Mouse (Mus musculus): ENCODE data around the gene Elmsan1. TPM values are rescaled to one million over a fixed set of nuclear protein-coding genes. Genes with fewer than 3 reads are reported as not detected.
"Not testable (repeated sequence)": the region's sequence is repeated elsewhere in the genome, so short reads cannot be mapped to it uniquely, and the experiment has no call there.

Gene Elmsan1
- polyA plus RNA-seq, 1 experiment from 2014 or later = 7.4 TPM

DNA sequence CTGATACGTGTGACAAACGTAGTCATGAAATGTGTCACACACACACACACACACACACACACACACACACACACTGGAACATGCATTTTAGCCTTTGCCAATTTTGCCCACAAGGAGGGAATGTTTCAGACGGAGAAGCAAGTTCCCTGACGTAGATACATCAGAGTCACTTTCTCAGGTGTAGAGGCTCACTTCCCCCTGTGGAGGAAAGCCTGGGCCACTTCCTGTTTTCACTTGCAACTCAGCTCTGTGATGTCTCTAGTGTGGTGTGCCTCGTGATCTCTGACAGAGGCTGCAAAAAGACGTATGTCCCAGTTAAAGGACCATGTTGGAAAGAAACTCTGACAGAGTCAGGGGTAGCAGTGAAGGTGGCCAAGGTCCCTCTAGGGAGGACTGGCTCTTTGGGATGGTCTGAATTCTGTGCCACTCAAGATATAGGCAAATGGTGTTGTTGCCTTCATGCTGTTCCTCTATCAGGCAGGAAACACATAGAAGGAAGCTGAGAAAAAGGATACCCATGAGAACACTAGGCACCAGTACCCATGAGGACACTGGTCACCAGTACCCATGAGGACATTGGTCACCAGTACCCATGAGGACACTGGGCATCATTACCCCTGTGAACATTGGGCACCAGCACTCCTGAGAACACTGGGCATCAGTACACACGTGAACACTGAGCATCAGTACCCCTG is 24.5 kb upstream of the Elmsan1 start:
- no peak overlapping the region for H3K4me3 ChIP-seq (ENCODE audit: control insufficient read depth in 1 of 2, insufficient read depth in 1 of 2, low read depth in 1 of 2, low read length in 2 of 2)
- WGBS = 72% methylated on average over 7 of the region's 7 CpGs
- no peaks in the 10 kb centered on the region for H3K36me3 ChIP-seq (ENCODE audit: control insufficient read depth, insufficient read depth, low read length)
- no peak overlapping the region for H3K9ac ChIP-seq (ENCODE audit: low read length)
- peaks cover 0 to 4% of the 10 kb centered on the region in 2 experiments; a peak in 1 of 4 replicates for H3K4me1 ChIP-seq (ENCODE audit: control insufficient read depth in 2 of 2, insufficient read depth in 2 of 2, low read length in 2 of 2)
- no peak for ATAC-seq (ENCODE audit: insufficient number of reproducible peaks, insufficient read depth, low FRiP score, low read depth)
- no peaks in the 10 kb centered on the region for H3K27me3 ChIP-seq (ENCODE audit: control insufficient read depth, insufficient read depth, low read length)
- H3K27ac ChIP-seq (replicated peaks in 1 of 2; ENCODE audit: control insufficient read depth in 1 of 2, insufficient read depth in 1 of 2, low read depth in 2 of 2, low read length in 2 of 2) = no peak overlapping the region
- H3K9me3 ChIP-seq (ENCODE audit: control insufficient read depth, low read length) = no peaks in the 10 kb centered on the region
- no peak overlapping the region for H3K4me2 ChIP-seq (ENCODE audit: low read length)

GRCm38 (mm10) chr12:84237036-84237435 is 18.4 kb upstream of the Elmsan1 start:
- not testable (repeated sequence) for H3K36me3 ChIP-seq (ENCODE audit: control insufficient read depth, insufficient read depth, low read length); H3K27me3 ChIP-seq (ENCODE audit: control insufficient read depth, insufficient read depth, low read length); H3K27ac ChIP-seq (replicated peaks in 1 of 2; ENCODE audit: control insufficient read depth in 1 of 2, insufficient read depth in 1 of 2, low read depth in 2 of 2, low read length in 2 of 2); H3K4me3 ChIP-seq (ENCODE audit: control insufficient read depth in 1 of 2, insufficient read depth in 1 of 2, low read depth in 1 of 2, low read length in 2 of 2); H3K4me1 ChIP-seq (ENCODE audit: control insufficient read depth in 2 of 2, insufficient read depth in 2 of 2, low read length in 2 of 2); H3K9me3 ChIP-seq (ENCODE audit: control insufficient read depth, low read length); ATAC-seq (ENCODE audit: insufficient number of reproducible peaks, insufficient read depth, low FRiP score, low read depth); H3K9ac ChIP-seq (ENCODE audit: low read length); H3K4me2 ChIP-seq (ENCODE audit: low read length)
- WGBS = 89% methylated on average over 5 of the region's 5 CpGs

DNA sequence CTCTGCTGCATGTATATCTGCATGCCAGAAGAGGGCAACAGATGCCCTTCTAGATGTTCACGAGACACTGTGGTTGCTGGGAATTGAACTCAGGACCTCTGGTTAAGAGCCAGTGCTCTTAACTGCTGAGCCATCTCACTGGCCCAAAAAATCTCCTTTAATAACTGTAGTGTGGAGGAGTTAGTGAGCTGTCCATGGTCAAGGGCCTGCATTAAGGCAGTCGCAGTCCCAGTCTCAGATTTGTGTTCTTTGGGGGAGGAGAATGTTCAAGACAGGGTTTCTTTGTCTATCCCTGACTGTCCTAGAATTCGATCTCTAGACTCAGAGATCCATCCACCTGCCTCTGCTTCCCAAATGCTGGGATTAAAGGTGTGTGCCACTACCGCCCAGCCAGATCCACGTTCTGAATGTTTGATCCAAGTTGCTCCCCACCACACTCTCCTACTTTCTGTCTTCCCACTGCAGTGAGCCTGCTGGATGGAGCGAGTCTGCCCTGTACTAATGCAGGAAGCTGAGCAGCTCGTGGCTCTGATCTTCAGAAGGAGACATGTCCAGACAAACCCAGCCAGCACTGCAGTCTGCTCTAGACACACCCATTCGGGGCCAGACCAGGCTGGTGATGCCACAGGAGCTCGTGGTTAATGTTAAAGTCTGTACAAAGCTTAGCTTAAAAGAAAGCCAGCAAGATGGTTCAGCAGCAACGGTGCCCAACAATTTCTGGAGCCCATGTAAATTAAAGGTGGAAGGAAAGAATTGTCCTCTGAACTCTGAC is 17.5 kb upstream of the Elmsan1 start:
- Histone ChIP-seq H3K9ac (ENCODE audit: low read length) (no peak overlapping the region), H3K27me3 (ENCODE audit: control insufficient read depth, insufficient read depth, low read length) (no peaks in the 10 kb centered on the region), H3K4me3 (ENCODE audit: control insufficient read depth in 1 of 2, insufficient read depth in 1 of 2, low read depth in 1 of 2, low read length in 2 of 2) (no peak overlapping the region), H3K36me3 (ENCODE audit: control insufficient read depth, insufficient read depth, low read length) (no peaks in the 10 kb centered on the region), H3K4me1 (ENCODE audit: control insufficient read depth in 2 of 2, insufficient read depth in 2 of 2, low read length in 2 of 2) (peaks cover 0 to 4% of the 10 kb centered on the region in 2 experiments; a peak in 1 of 4 replicates), H3K4me2 (ENCODE audit: low read length) (no peak overlapping the region), H3K9me3 (ENCODE audit: control insufficient read depth, low read length) (no peaks in the 10 kb centered on the region), H3K27ac (replicated peaks in 1 of 2; ENCODE audit: control insufficient read depth in 1 of 2, insufficient read depth in 1 of 2, low read depth in 2 of 2, low read length in 2 of 2) (no peak overlapping the region)
- WGBS = 77% methylated on average over 10 of the region's 10 CpGs
- no peak for ATAC-seq (ENCODE audit: insufficient number of reproducible peaks, insufficient read depth, low FRiP score, low read depth)

- no peak overlapping the region for H3K27ac ChIP-seq (replicated peaks in 1 of 2; ENCODE audit: control insufficient read depth in 1 of 2, insufficient read depth in 1 of 2, low read depth in 2 of 2, low read length in 2 of 2)
- H3K4me3 ChIP-seq (ENCODE audit: control insufficient read depth in 1 of 2, insufficient read depth in 1 of 2, low read depth in 1 of 2, low read length in 2 of 2) = no peak overlapping the region
- no peak overlapping the region for H3K4me2 ChIP-seq (ENCODE audit: low read length)
- H3K9me3 ChIP-seq (ENCODE audit: control insufficient read depth, low read length) = no peaks in the 10 kb centered on the region
- no peak for ATAC-seq (ENCODE audit: insufficient number of reproducible peaks, insufficient read depth, low FRiP score, low read depth)
- H3K9ac ChIP-seq (ENCODE audit: low read length) = no peak overlapping the region
- H3K36me3 ChIP-seq (ENCODE audit: control insufficient read depth, insufficient read depth, low read length) = no peaks in the 10 kb centered on the region
- H3K4me1 ChIP-seq (ENCODE audit: control insufficient read depth in 2 of 2, insufficient read depth in 2 of 2, low read length in 2 of 2) = peaks cover 0 to 4% of the 10 kb centered on the region in 2 experiments; a peak in 1 of 4 replicates
- WGBS = 91% methylated on average over 6 of the region's 6 CpGs
- H3K27me3 ChIP-seq (ENCODE audit: control insufficient read depth, insufficient read depth, low read length) = no peaks in the 10 kb centered on the region
Measured at GRCm38 (mm10) chr12:84235577-84235976, 16.9 kb upstream of the Elmsan1 start.

DNA sequence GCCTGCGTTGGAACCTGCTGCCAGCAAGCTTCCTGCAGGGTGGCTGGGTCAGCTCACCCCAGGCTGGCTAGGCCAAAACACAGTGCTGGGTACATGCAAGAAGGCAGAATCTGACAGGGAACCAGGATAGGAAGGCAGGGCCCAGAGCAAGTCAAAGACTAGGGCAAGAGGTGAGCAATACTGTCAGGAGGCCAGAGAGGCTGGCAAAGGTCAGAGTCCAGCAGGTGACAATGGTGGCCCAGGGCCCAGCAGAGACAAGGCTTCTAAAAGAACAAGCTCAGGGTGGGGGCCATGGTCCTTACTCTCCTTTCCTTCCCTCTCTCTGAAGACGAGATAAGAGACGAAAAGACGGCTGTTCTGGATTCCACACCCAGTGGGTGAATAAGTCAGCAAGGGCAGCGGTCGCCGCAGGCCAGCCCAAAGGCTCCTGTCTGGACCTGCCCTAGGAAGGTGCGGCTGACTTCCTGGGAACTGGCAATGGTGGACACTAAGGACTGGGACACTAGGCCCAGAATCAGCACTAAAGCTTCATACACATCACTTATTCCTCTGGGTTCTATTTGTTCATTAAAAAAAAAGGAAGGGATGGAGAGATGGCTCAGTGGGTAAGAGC is 14.9 kb upstream of the Elmsan1 start:
- Histone ChIP-seq H3K9me3 (ENCODE audit: control insufficient read depth, low read length) (no peaks in the 10 kb centered on the region), H3K9ac (ENCODE audit: low read length) (no peak overlapping the region), H3K36me3 (ENCODE audit: control insufficient read depth, insufficient read depth, low read length) (no peaks in the 10 kb centered on the region), H3K27ac (replicated peaks in 1 of 2; ENCODE audit: control insufficient read depth in 1 of 2, insufficient read depth in 1 of 2, low read depth in 2 of 2, low read length in 2 of 2) (no peak overlapping the region), H3K4me3 (ENCODE audit: control insufficient read depth in 1 of 2, insufficient read depth in 1 of 2, low read depth in 1 of 2, low read length in 2 of 2) (no peak overlapping the region), H3K4me2 (ENCODE audit: low read length) (no peak overlapping the region), H3K27me3 (ENCODE audit: control insufficient read depth, insufficient read depth, low read length) (no peaks in the 10 kb centered on the region), H3K4me1 (ENCODE audit: control insufficient read depth in 2 of 2, insufficient read depth in 2 of 2, low read length in 2 of 2) (no peaks in the 10 kb centered on the region)
- no peak for ATAC-seq (ENCODE audit: insufficient number of reproducible peaks, insufficient read depth, low FRiP score, low read depth)
- WGBS = 80% methylated on average over 8 of the region's 8 CpGs

GRCm38 (mm10) chr12:84226117-84226840 is 7.6 kb upstream of the Elmsan1 start:
- 74% methylated on average over 9 of the region's 9 CpGs for WGBS
- no peak overlapping the region for H3K9ac ChIP-seq (ENCODE audit: low read length)
- no peak overlapping the region for H3K4me3 ChIP-seq (ENCODE audit: control insufficient read depth in 1 of 2, insufficient read depth in 1 of 2, low read depth in 1 of 2, low read length in 2 of 2)
- H3K9me3 ChIP-seq (ENCODE audit: control insufficient read depth, low read length) = no peaks in the 10 kb centered on the region
- H3K36me3 ChIP-seq (ENCODE audit: control insufficient read depth, insufficient read depth, low read length) = no peaks in the 10 kb centered on the region
- H3K4me1 ChIP-seq (ENCODE audit: control insufficient read depth in 2 of 2, insufficient read depth in 2 of 2, low read length in 2 of 2) = peaks cover 0 to 4% of the 10 kb centered on the region in 2 experiments; a peak in 3 of 4 replicates
- no peaks in the 10 kb centered on the region for H3K27me3 ChIP-seq (ENCODE audit: control insufficient read depth, insufficient read depth, low read length)
- H3K27ac ChIP-seq (replicated peaks in 1 of 2; ENCODE audit: control insufficient read depth in 1 of 2, insufficient read depth in 1 of 2, low read depth in 2 of 2, low read length in 2 of 2) = no peak overlapping the region
- no peak overlapping the region for H3K4me2 ChIP-seq (ENCODE audit: low read length)
- no peak for ATAC-seq (ENCODE audit: insufficient number of reproducible peaks, insufficient read depth, low FRiP score, low read depth)

- H3K9me3 ChIP-seq (ENCODE audit: control insufficient read depth, low read length) = no peaks in the 10 kb centered on the region
- no peaks in the 10 kb centered on the region for H3K36me3 ChIP-seq (ENCODE audit: control insufficient read depth, insufficient read depth, low read length)
- 3% methylated on average over 17 of the region's 17 CpGs for WGBS
- H3K9ac ChIP-seq (ENCODE audit: low read length) = peak overlapping the region; percentile 67
- H3K4me1 ChIP-seq (ENCODE audit: control insufficient read depth in 2 of 2, insufficient read depth in 2 of 2, low read length in 2 of 2) = peaks cover 4 to 18% of the 10 kb centered on the region in 2 experiments
- peak overlapping the region; percentile 73 for H3K4me2 ChIP-seq (ENCODE audit: low read length)
- H3K4me3 ChIP-seq (ENCODE audit: control insufficient read depth in 1 of 2, insufficient read depth in 1 of 2, low read depth in 1 of 2, low read length in 2 of 2) = peak overlapping the region; percentile 44 to 51
- no peak for ATAC-seq (ENCODE audit: insufficient number of reproducible peaks, insufficient read depth, low FRiP score, low read depth)
- H3K27ac ChIP-seq (replicated peaks in 1 of 2; ENCODE audit: control insufficient read depth in 1 of 2, insufficient read depth in 1 of 2, low read depth in 2 of 2, low read length in 2 of 2) = no peak overlapping the region
- no peaks in the 10 kb centered on the region for H3K27me3 ChIP-seq (ENCODE audit: control insufficient read depth, insufficient read depth, low read length)
Measured at GRCm38 (mm10) chr12:84222405-84222961, 3.8 kb upstream of the Elmsan1 start.
